Mouse (Mus musculus): ENCODE measurements around the gene Cers5. TPM values are rescaled to one million over a fixed set of nuclear protein-coding genes. Genes with fewer than 3 reads are reported as not detected.
A peak's percentile ranks its signal among the peaks of the same experiment; 100 is the strongest.

The Cers5 gene
- polyA plus RNA-seq, 1 experiment from 2014 or later: 46.8 TPM

- Histone ChIP-seq H3K27me3 (replicated peaks; ENCODE audit: control insufficient read depth, insufficient read depth, low read length) (no peaks in the 10 kb centered on the region), H3K9me3 (ENCODE audit: control insufficient read depth, low read length) (no peaks in the 10 kb centered on the region), H3K36me3 (ENCODE audit: control insufficient read depth, insufficient read depth, low read length) (peaks cover 25% of the 10 kb centered on the region), H3K27ac (ENCODE audit: low read length) (no peak overlapping the region), H3K4me2 (ENCODE audit: low read depth, low read length) (no peak overlapping the region), H3K9ac (ENCODE audit: low read depth, low read length) (no peak overlapping the region), H3K4me3 (ENCODE audit: low read length) (no peak overlapping the region), H3K4me1 (ENCODE audit: control insufficient read depth, insufficient read depth, low read length) (no peaks in the 10 kb centered on the region)
- 90% methylated on average over 16 of the region's 16 CpGs for WGBS
- ATAC-seq: no peak
Observed at GRCm38 (mm10) chr15:99792221-99792815, 19.6 kb upstream of the Cers5 start.

DNA sequence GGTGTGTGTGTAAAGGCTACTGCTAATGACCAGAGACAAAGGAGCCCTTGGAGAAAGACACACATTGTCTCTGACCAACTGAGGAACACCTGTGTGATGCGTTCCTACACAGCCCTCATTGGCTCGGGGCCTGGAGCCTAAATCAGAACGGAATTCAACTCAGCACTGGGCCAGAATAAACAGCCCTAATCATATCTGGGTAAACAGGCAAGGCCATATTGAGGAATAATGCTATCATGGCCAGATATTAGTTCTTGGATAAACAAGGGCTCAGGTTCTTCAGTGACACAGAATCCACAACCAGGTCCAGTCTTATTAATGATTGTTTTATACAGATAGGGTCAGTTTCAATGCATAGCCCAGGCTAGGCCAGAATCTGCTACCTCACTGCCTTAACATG lies 18.3 kb upstream of the Cers5 start:
- peaks cover 21% of the 10 kb centered on the region for H3K36me3 ChIP-seq (ENCODE audit: control insufficient read depth, insufficient read depth, low read length)
- no peak overlapping the region for H3K4me3 ChIP-seq (ENCODE audit: low read length)
- H3K27ac ChIP-seq (ENCODE audit: low read length): no peak overlapping the region
- no peaks in the 10 kb centered on the region for H3K27me3 ChIP-seq (replicated peaks; ENCODE audit: control insufficient read depth, insufficient read depth, low read length)
- no peak for ATAC-seq
- WGBS: 81% methylated on average over 3 of the region's 3 CpGs
- no peaks in the 10 kb centered on the region for H3K4me1 ChIP-seq (ENCODE audit: control insufficient read depth, insufficient read depth, low read length)
- H3K9ac ChIP-seq (ENCODE audit: low read depth, low read length): no peak overlapping the region
- H3K9me3 ChIP-seq (ENCODE audit: control insufficient read depth, low read length): no peaks in the 10 kb centered on the region
- H3K4me2 ChIP-seq (ENCODE audit: low read depth, low read length): no peak overlapping the region

GRCm38 (mm10) chr15:99790464-99790863 lies 17.8 kb upstream of the Cers5 start:
- no peak overlapping the region for H3K9ac ChIP-seq (ENCODE audit: low read depth, low read length)
- H3K4me1 ChIP-seq (ENCODE audit: control insufficient read depth, insufficient read depth, low read length): no peaks in the 10 kb centered on the region
- H3K27ac ChIP-seq (ENCODE audit: low read length): no peak overlapping the region
- peaks cover 21% of the 10 kb centered on the region for H3K36me3 ChIP-seq (ENCODE audit: control insufficient read depth, insufficient read depth, low read length)
- no peaks in the 10 kb centered on the region for H3K9me3 ChIP-seq (ENCODE audit: control insufficient read depth, low read length)
- no peak for ATAC-seq
- H3K27me3 ChIP-seq (replicated peaks; ENCODE audit: control insufficient read depth, insufficient read depth, low read length): no peaks in the 10 kb centered on the region
- H3K4me2 ChIP-seq (ENCODE audit: low read depth, low read length): no peak overlapping the region
- 93% methylated on average over 6 of the region's 6 CpGs for WGBS
- H3K4me3 ChIP-seq (ENCODE audit: low read length): no peak overlapping the region

DNA sequence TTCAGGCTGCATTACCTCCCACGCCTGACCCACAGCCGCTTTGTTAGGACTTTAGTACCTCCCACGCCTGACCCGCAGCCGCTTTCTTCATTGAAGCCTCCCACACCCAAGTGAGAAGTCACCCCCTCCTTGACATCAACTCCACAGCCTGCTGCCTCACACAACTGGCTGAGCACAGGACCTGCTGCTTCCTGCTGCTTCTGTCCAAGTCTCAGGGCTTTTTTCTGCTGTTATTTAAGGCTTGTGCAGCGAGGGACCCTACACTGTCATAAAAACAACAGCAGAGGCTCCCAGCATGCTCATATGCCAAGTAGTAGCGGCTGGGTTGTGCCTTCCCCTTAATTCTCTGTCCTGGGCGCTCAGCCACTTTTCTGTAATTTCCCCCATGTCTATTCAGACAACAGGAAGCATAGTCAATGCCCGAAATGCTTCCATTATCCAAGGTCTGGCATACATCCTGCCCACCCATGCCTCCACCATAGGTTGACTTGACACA lies 15.0 kb upstream of the Cers5 start:
- H3K9ac ChIP-seq (ENCODE audit: low read depth, low read length): no peak overlapping the region
- H3K4me3 ChIP-seq (ENCODE audit: low read length): no peak overlapping the region
- H3K36me3 ChIP-seq (ENCODE audit: control insufficient read depth, insufficient read depth, low read length): peaks cover 19% of the 10 kb centered on the region
- no peaks in the 10 kb centered on the region for H3K27me3 ChIP-seq (replicated peaks; ENCODE audit: control insufficient read depth, insufficient read depth, low read length)
- no peaks in the 10 kb centered on the region for H3K4me1 ChIP-seq (ENCODE audit: control insufficient read depth, insufficient read depth, low read length)
- no peak overlapping the region for H3K4me2 ChIP-seq (ENCODE audit: low read depth, low read length)
- no peak overlapping the region for H3K27ac ChIP-seq (ENCODE audit: low read length)
- no peaks in the 10 kb centered on the region for H3K9me3 ChIP-seq (ENCODE audit: control insufficient read depth, low read length)
- WGBS: 67% methylated on average over 9 of the region's 9 CpGs
- ATAC-seq: no peak

DNA sequence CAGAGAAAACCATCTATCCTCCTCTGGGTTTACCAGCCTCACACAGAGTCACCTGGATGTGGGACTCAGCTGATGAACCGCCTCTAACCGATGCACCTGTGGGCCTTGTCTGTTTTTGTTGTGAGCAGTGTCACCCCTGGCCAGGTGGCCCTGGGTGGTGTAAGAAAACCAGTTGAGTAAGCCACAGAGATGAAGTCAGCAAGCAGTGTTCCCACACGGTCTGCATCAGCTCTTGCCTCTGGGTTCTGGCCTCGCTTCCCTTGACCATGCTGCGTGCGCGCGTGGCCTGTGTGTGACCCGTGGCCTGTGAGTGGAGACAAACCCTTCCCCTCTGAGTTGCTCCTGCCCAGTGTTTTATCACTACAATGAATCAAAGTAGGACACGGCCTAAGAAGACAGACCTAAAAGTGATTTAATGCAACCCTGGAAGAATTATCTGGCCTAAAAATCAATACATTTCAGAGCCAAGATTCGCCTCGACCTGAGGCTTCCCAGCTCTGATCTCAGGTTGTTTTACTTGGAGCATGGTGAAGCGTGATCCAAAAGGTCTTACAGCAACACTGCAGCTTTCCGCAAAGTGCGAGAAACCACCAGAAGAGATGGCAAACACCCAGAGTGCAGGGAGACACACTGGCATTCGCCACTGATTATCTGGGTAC lies 6.1 kb upstream of the Cers5 start:
- no peak overlapping the region for H3K9ac ChIP-seq (ENCODE audit: low read depth, low read length)
- H3K27ac ChIP-seq (ENCODE audit: low read length): no peak overlapping the region
- peaks cover 23% of the 10 kb centered on the region for H3K36me3 ChIP-seq (ENCODE audit: control insufficient read depth, insufficient read depth, low read length)
- 88% methylated on average over 16 of the region's 16 CpGs for WGBS
- ATAC-seq: no peak
- no peaks in the 10 kb centered on the region for H3K4me1 ChIP-seq (ENCODE audit: control insufficient read depth, insufficient read depth, low read length)
- no peaks in the 10 kb centered on the region for H3K27me3 ChIP-seq (replicated peaks; ENCODE audit: control insufficient read depth, insufficient read depth, low read length)
- H3K4me2 ChIP-seq (ENCODE audit: low read depth, low read length): no peak overlapping the region
- H3K4me3 ChIP-seq (ENCODE audit: low read length): no peak overlapping the region
- H3K9me3 ChIP-seq (ENCODE audit: control insufficient read depth, low read length): no peaks in the 10 kb centered on the region

- Histone ChIP-seq H3K4me3 (ENCODE audit: low read length) (no peak overlapping the region), H3K9ac (ENCODE audit: low read depth, low read length) (no peak overlapping the region), H3K4me2 (ENCODE audit: low read depth, low read length) (no peak overlapping the region), H3K36me3 (ENCODE audit: control insufficient read depth, insufficient read depth, low read length) (peaks cover 16% of the 10 kb centered on the region), H3K4me1 (ENCODE audit: control insufficient read depth, insufficient read depth, low read length) (0 out of 2 replicates have a peak, but pooled peaks cover under 1% of the 10 kb centered on the region), H3K27ac (ENCODE audit: low read length) (no peak overlapping the region), H3K27me3 (replicated peaks; ENCODE audit: control insufficient read depth, insufficient read depth, low read length) (no peaks in the 10 kb centered on the region), H3K9me3 (ENCODE audit: control insufficient read depth, low read length) (no peaks in the 10 kb centered on the region)
- ATAC-seq: no peak
- 32% methylated on average over 7 of the region's 7 CpGs for WGBS
Observed at GRCm38 (mm10) chr15:99778148-99778547, 5.5 kb upstream of the Cers5 start.

GRCm38 (mm10) chr15:99772925-99773324 lies 240 bp upstream of the Cers5 start:
- H3K27me3 ChIP-seq (replicated peaks; ENCODE audit: control insufficient read depth, insufficient read depth, low read length): no peaks in the 10 kb centered on the region
- H3K4me1 ChIP-seq (ENCODE audit: control insufficient read depth, insufficient read depth, low read length): peaks cover 14% of the 10 kb centered on the region
- H3K27ac ChIP-seq (ENCODE audit: low read length): peak overlapping the region; percentile 70
- no peak overlapping the region for H3K9ac ChIP-seq (ENCODE audit: low read depth, low read length)
- no peaks in the 10 kb centered on the region for H3K9me3 ChIP-seq (ENCODE audit: control insufficient read depth, low read length)
- no peak overlapping the region for H3K4me3 ChIP-seq (ENCODE audit: low read length)
- ATAC-seq: no peak
- H3K4me2 ChIP-seq (ENCODE audit: low read depth, low read length): peak overlapping the region; percentile 86
- H3K36me3 ChIP-seq (ENCODE audit: control insufficient read depth, insufficient read depth, low read length): 0 out of 2 replicates have a peak, but pooled peaks cover 4% of the 10 kb centered on the region
- 32% methylated on average over 3 of the region's 3 CpGs for WGBS

DNA sequence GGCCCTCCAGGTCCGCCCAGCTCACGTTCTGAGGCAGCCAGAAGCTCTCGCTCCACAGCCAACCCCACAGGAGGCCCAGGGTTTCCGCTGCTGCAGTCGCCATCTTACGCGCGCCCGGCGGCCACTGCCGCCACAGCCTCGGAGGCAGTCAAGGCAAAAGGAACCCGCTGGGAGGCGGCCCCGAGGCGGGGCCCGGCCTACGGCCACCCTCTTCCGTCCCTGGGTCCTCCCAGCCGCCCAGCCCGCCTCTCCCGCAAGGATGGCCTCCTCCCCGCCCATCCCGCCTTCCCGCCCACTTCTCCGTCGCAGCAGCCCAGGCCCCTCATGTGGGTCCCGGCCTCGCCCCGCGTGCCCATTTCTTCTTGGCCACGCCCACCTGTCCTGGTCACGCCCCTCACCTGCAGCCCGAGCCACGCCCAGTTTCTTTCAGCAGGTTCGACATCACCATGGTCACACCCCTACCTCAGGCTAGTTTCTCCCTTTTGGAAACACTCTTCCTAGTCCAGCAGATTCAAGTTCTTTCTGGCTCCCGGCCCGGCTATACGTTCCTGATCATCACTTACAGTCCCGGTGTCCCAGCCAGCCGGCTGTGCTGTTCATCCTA lies 306 bp downstream of the Cers5 start:
- Histone ChIP-seq H3K27ac (ENCODE audit: low read length) (peak overlapping the region; percentile 93), H3K4me2 (ENCODE audit: low read depth, low read length) (peak overlapping the region; percentile 86), H3K4me3 (ENCODE audit: low read length) (peak overlapping the region; percentile 85), H3K9me3 (ENCODE audit: control insufficient read depth, low read length) (no peaks in the 10 kb centered on the region), H3K27me3 (replicated peaks; ENCODE audit: control insufficient read depth, insufficient read depth, low read length) (no peaks in the 10 kb centered on the region), H3K9ac (ENCODE audit: low read depth, low read length) (peak overlapping the region; percentile 85), H3K4me1 (ENCODE audit: control insufficient read depth, insufficient read depth, low read length) (peaks cover 14% of the 10 kb centered on the region), H3K36me3 (ENCODE audit: control insufficient read depth, insufficient read depth, low read length) (no peaks in the 10 kb centered on the region)
- under 1% methylated on average over 41 of the region's 41 CpGs for WGBS
- peak; percentile 97 for ATAC-seq

DNA sequence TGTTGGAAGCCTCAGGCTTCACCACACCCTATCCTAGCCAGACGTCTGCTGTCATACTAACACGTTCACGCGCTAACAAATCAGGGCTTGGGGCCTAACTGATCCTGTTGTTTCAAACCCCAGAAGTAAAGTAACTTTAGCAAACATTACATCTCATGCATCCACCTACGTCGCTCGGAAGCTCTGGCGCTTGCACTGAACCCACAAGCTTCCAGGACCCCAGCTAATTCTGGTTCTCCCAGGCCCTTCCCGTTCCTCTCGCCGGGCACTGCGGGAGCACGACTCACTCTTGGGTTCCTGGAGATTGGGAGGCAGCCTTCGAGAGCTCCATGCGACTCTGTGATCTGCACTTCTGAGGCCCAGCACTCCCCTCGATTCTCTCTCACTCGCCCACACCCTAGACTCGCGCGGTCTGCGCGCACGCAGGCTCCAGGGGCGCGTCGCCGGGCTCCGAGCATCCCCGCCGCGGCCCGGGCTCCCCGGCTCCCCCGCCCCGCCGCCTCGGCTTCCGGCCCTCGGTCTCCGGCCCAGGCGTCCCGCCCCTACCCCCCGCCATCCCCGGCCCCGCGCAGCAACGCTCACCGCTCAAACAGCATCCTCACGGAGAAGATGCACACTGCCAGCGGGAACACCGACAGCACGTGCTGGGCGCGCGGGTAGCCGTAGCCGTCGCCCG lies 946 bp downstream of the Cers5 start:
- Histone ChIP-seq H3K27ac (ENCODE audit: low read length) (peak overlapping the region; percentile 93), H3K9ac (ENCODE audit: low read depth, low read length) (peak overlapping the region; percentile 85), H3K4me3 (ENCODE audit: low read length) (peak overlapping the region; percentile 85), H3K4me1 (ENCODE audit: control insufficient read depth, insufficient read depth, low read length) (peaks cover 14% of the 10 kb centered on the region), H3K36me3 (ENCODE audit: control insufficient read depth, insufficient read depth, low read length) (no peaks in the 10 kb centered on the region), H3K4me2 (ENCODE audit: low read depth, low read length) (peak overlapping the region; percentile 86), H3K9me3 (ENCODE audit: control insufficient read depth, low read length) (no peaks in the 10 kb centered on the region), H3K27me3 (replicated peaks; ENCODE audit: control insufficient read depth, insufficient read depth, low read length) (no peaks in the 10 kb centered on the region)
- under 1% methylated on average over 59 of the region's 59 CpGs for WGBS
- ATAC-seq: peak; percentile 66
